Mouse (Mus musculus) hindbrain, embryonic 11.5 days (tissue): ENCODE data around the gene Gm17416. TPM values are rescaled to one million over a fixed set of nuclear protein-coding genes. Genes with fewer than 3 reads are reported as not detected.

Experiments used
- ATAC-seq: fragments of 200-750 bp; cut with Nextera tagmentation; 2 replicates; pipeline ENCODE4 v1.8.0; 2017; ENCODE audit warnings: mild to moderate bottlenecking, moderate TSS enrichment, moderate library complexity; ENCODE audit not compliant: low FRiP score
- DNase-seq: peaks from one replicate; pipeline ENCODE4 v3.0.0-alpha.2; 2015; ENCODE audit warnings: low spot score
- H3K27ac ChIP-seq: fragments of 300-500 bp; sonication (generic); 2 replicates; pipeline ENCODE4 v1.5.1; 2014; ENCODE audit warnings: mild to moderate bottlenecking, low read depth, low read length
- H3K27me3 ChIP-seq: fragments of 300-500 bp; sonication (generic); 2 replicates; pipeline ENCODE4 v1.6.1; 2014; ENCODE audit warnings: mild to moderate bottlenecking, low read length, moderate library complexity, mixed read lengths; ENCODE audit not compliant: control insufficient read depth, insufficient read depth
- H3K36me3 ChIP-seq: fragments of 300-500 bp; sonication (generic); 2 replicates; pipeline ENCODE4 v1.6.1; 2014; ENCODE audit warnings: mild to moderate bottlenecking, low read length, moderate library complexity, mixed read lengths; ENCODE audit not compliant: control insufficient read depth, insufficient read depth
- H3K4me1 ChIP-seq: fragments of 300-500 bp; sonication (generic); replicated peaks from 2 replicates; pipeline ENCODE4 v1.6.1; 2014; ENCODE audit warnings: low read length, mixed read lengths; ENCODE audit not compliant: control insufficient read depth, insufficient read depth
- H3K4me2 ChIP-seq: fragments of 300-500 bp; sonication (generic); replicated peaks from 2 replicates; pipeline ENCODE4 v1.6.1; 2014; ENCODE audit warnings: mild to moderate bottlenecking, low read depth, low read length
- H3K4me3 ChIP-seq: fragments of 300-500 bp; sonication (generic); 2 replicates; pipeline ENCODE4 v1.5.1; 2014; ENCODE audit warnings: low read depth, low read length
- H3K9ac ChIP-seq: fragments of 300-500 bp; sonication (generic); 2 replicates; pipeline ENCODE4 v1.6.1; 2014; ENCODE audit warnings: low read depth, low read length
- H3K9me3 ChIP-seq: fragments of 300-500 bp; sonication (generic); 2 replicates; pipeline ENCODE4 v1.6.1; 2016; ENCODE audit warnings: low read length; ENCODE audit not compliant: control insufficient read depth
- WGBS: fragments of 180-500 bp; shearing (Covaris S2); extraction: QIAGEN DNeasy Blood & Tissue Kit; methylation state at CpG from one replicate; pipeline ENCODE4 v1.1.7; 2014; 5-methylcytosine and 5-hydroxymethylcytosine counted together
- polyA plus RNA-seq: library from polyadenylated mRNA; unstranded; fragments of >200 nt; fragmentation: Nextera tagmentation; extraction: Ambion mirVana; gene quantifications from 2 replicates; pipeline ENCODE4 v1.2.1, GENCODE M21; 2014

Gene Gm17416
- polyA plus RNA-seq, 1 experiment from 2014 or later, result not detected

GRCm38 (mm10) chr2:152599299-152599698 is 30.2 kb downstream of the Gm17416 start, which contains the start of gene Defb45:
Defb45 (minus strand) TSS chr2:152599399.
- H3K4me3 ChIP-seq, result no peak within 1 kb of the TSS
- H3K27me3 ChIP-seq, result no peaks in the 10 kb centered on the region
- H3K4me1 ChIP-seq, result 0 out of 2 replicates have a peak, but pooled peaks cover 2% of the 10 kb centered on the region
- no peak within 1 kb of the TSS for H3K27ac ChIP-seq
- 73% methylated on average over 7 of the region's 7 CpGs for WGBS
- no peaks in the 10 kb centered on the region for H3K9me3 ChIP-seq
- no peak within 1 kb of the TSS for H3K9ac ChIP-seq
- H3K4me2 ChIP-seq, result no peak within 1 kb of the TSS
- DNase-seq, result no peak
- no peak for ATAC-seq
- no peaks in the 10 kb centered on the region for H3K36me3 ChIP-seq

- WGBS, result 87% methylated on average over 6 of the region's 6 CpGs
- no peak overlapping the region for H3K9ac ChIP-seq
- H3K4me1 ChIP-seq, result 0 out of 2 replicates have a peak, but pooled peaks cover 2% of the 10 kb centered on the region
- no peak overlapping the region for H3K4me2 ChIP-seq
- H3K4me3 ChIP-seq, result no peak overlapping the region
- ATAC-seq, result no peak
- no peaks in the 10 kb centered on the region for H3K9me3 ChIP-seq
- H3K27ac ChIP-seq, result no peak overlapping the region
- H3K36me3 ChIP-seq, result no peaks in the 10 kb centered on the region
- no peaks in the 10 kb centered on the region for H3K27me3 ChIP-seq
- DNase-seq, result no peak
Measured at GRCm38 (mm10) chr2:152600076-152600475, 30.9 kb downstream of the Gm17416 start.

GRCm38 (mm10) chr2:152601275-152601960 is 32.3 kb downstream of the Gm17416 start:
- Histone ChIP-seq H3K9me3 (no peaks in the 10 kb centered on the region), H3K36me3 (no peaks in the 10 kb centered on the region), H3K4me2 (no peak overlapping the region), H3K27ac (no peak overlapping the region), H3K9ac (no peak overlapping the region), H3K27me3 (no peaks in the 10 kb centered on the region), H3K4me1 (0 out of 2 replicates have a peak, but pooled peaks cover 2% of the 10 kb centered on the region), H3K4me3 (no peak overlapping the region)
- DNase-seq, result no peak
- WGBS, result 74% methylated on average over 4 of the region's 4 CpGs
- ATAC-seq, result no peak

GRCm38 (mm10) chr2:152604057-152604456 is 34.9 kb downstream of the Gm17416 start, which contains the start of gene Defb36:
Defb36 (plus strand) TSS chr2:152604327.
- Histone ChIP-seq H3K4me3 (no peak within 1 kb of the TSS), H3K9ac (no peak within 1 kb of the TSS), H3K36me3 (no peaks in the 10 kb centered on the region), H3K9me3 (no peaks in the 10 kb centered on the region), H3K4me2 (no peak within 1 kb of the TSS), H3K4me1 (0 out of 2 replicates have a peak, but pooled peaks cover 2% of the 10 kb centered on the region), H3K27ac (no peak within 1 kb of the TSS), H3K27me3 (no peaks in the 10 kb centered on the region)
- DNase-seq (peak; percentile 36), ATAC-seq (no peak)
- 85% methylated on average over 15 of the region's 15 CpGs for WGBS

- H3K4me2 ChIP-seq, result no peak overlapping the region
- DNase-seq, result no peak
- H3K27me3 ChIP-seq, result no peaks in the 10 kb centered on the region; the same call in 1 of the 2 replicates
- no peak for ATAC-seq
- H3K27ac ChIP-seq, result no peak overlapping the region
- 71% methylated on average over 6 of the region's 6 CpGs for WGBS
- H3K36me3 ChIP-seq, result no peaks in the 10 kb centered on the region
- H3K4me3 ChIP-seq, result no peak overlapping the region
- no peak overlapping the region for H3K9ac ChIP-seq
- no peaks in the 10 kb centered on the region for H3K4me1 ChIP-seq
- H3K9me3 ChIP-seq, result no peaks in the 10 kb centered on the region
Measured at GRCm38 (mm10) chr2:152607746-152608145, 38.6 kb downstream of the Gm17416 start.

- Histone ChIP-seq H3K27ac (no peak overlapping the region), H3K9ac (no peak overlapping the region), H3K4me3 (no peak overlapping the region), H3K4me1 (no peaks in the 10 kb centered on the region), H3K27me3 (no peaks in the 10 kb centered on the region; the same call in 1 of the 2 replicates), H3K36me3 (no peaks in the 10 kb centered on the region), H3K9me3 (no peaks in the 10 kb centered on the region), H3K4me2 (no peak overlapping the region)
- ATAC-seq, result no peak
- WGBS, result 78% methylated on average over 1 of the region's 1 CpGs
- no peak for DNase-seq
Measured at GRCm38 (mm10) chr2:152608719-152609118, 39.6 kb downstream of the Gm17416 start.

- no peak for DNase-seq
- Histone ChIP-seq H3K4me1 (no peaks in the 10 kb centered on the region), H3K4me2 (no peak overlapping the region), H3K27me3 (no peaks in the 10 kb centered on the region; the same call in 1 of the 2 replicates), H3K36me3 (no peaks in the 10 kb centered on the region), H3K9me3 (no peaks in the 10 kb centered on the region), H3K27ac (no peak overlapping the region), H3K9ac (no peak overlapping the region), H3K4me3 (no peak overlapping the region)
- no peak for ATAC-seq
- WGBS, result 30% methylated on average over 7 of the region's 8 CpGs
Measured at GRCm38 (mm10) chr2:152612193-152612592, 43.1 kb downstream of the Gm17416 start.

GRCm38 (mm10) chr2:152615563-152615962 is 46.4 kb downstream of the Gm17416 start:
- Histone ChIP-seq H3K4me3 (no peak overlapping the region), H3K4me2 (no peak overlapping the region), H3K27ac (no peak overlapping the region), H3K9ac (no peak overlapping the region), H3K9me3 (no peaks in the 10 kb centered on the region), H3K27me3 (no peaks in the 10 kb centered on the region; the same call in none of the 2 replicates), H3K36me3 (no peaks in the 10 kb centered on the region), H3K4me1 (no peaks in the 10 kb centered on the region)
- ATAC-seq, result 0 out of 2 replicates have a peak, but pooled peaks have one; percentile 40
- WGBS, result 10% methylated on average over 7 of the region's 7 CpGs
- peak; percentile 83 for DNase-seq

- Histone ChIP-seq H3K27me3 (no peaks in the 10 kb centered on the region; the same call in none of the 2 replicates), H3K9ac (no peak overlapping the region), H3K4me2 (no peak overlapping the region), H3K4me3 (no peak overlapping the region), H3K36me3 (no peaks in the 10 kb centered on the region), H3K27ac (no peak overlapping the region), H3K4me1 (no peaks in the 10 kb centered on the region), H3K9me3 (no peaks in the 10 kb centered on the region)
- no peak for DNase-seq
- WGBS, result 84% methylated on average over 6 of the region's 6 CpGs
- no peak for ATAC-seq
Measured at GRCm38 (mm10) chr2:152616470-152616869, 47.3 kb downstream of the Gm17416 start.
